Mouse (Mus musculus): ENCODE measurements at regions not wholly inside any gene's neighbourhood (a gene's known extent, or its start where the extent isn't known, plus 50 kb on each side); places are given as distances from the start of the nearest gene placed in this dataset.
A peak's percentile ranks its signal among the peaks of the same experiment; 100 is the strongest.
"Not testable (repeated sequence)": the region's sequence is repeated elsewhere in the genome, so short reads cannot be mapped to it uniquely, and the experiment has no call there.

DNA sequence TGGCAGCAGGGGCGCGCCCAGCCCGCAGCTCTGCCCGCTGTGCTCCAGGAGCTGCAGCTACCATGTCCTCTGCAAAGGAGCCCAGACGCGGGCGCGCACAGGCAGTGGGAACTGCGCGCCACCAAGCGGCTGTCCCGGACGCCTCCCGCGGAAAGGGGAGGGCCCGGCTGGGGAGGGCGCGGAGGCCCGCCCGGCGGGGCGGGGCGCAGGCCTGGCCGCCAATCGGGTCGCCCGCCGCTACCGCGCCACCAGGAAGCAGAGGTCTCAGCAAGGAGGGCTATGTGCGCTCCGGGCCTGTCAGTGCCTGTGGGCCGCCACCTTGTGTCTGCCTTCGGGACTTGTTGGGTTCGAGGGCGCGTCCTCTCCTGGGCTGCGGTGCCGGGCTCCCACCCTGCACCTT lies 367.0 kb upstream of the Ywhaq start:
- not testable (repeated sequence) for H3K27me3 ChIP-seq (ENCODE audit: control insufficient read depth, insufficient read depth, low read length); H3K9me3 ChIP-seq (ENCODE audit: control insufficient read depth, low read length); H3K4me1 ChIP-seq (replicated peaks; ENCODE audit: control insufficient read depth, insufficient read depth); H3K36me3 ChIP-seq (ENCODE audit: control insufficient read depth, insufficient read depth, low read length); H3K9ac ChIP-seq (ENCODE audit: low read length); H3K27ac ChIP-seq (replicated peaks)
- under 1% methylated on average over 36 of the region's 39 CpGs for WGBS
- peak; percentile 62 for DNase-seq (ENCODE audit: low spot score)
- peak; percentile 68 for ATAC-seq (ENCODE audit: low FRiP score, low TSS enrichment)
- TF ChIP-seq CTCF (IDR thresholded peaks at IDR 0.05; ENCODE audit: low read depth) = peak; percentile 45; the same call in 1 of the 2 replicates
- peak overlapping the region; percentile 52 for H3K4me2 ChIP-seq (replicated peaks; ENCODE audit: low read depth)
- peak overlapping the region; percentile 38 for H3K4me3 ChIP-seq (ENCODE audit: low read depth, low read length)

DNA sequence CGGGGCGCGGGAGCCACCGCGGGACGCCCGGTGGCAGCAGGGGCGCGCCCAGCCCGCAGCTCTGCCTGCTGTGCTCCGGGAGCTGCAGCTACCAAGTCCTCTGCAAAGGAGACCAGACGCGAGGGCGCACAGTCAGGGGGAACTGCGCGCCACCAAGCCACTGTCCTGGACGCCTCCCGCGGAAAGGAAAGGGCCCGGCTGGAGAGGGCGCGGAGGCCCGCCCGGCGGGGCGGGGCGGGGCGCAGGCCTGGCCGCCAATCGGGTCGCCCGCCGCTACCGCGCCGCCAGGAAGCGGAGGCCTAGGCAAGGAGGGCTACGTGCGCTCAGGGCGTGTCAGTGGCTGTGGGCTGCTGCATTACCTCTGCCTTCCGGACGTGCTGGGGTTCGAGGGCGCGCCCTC lies 361.3 kb upstream of the Ywhaq start:
- not testable (repeated sequence) for H3K27me3 ChIP-seq (ENCODE audit: control insufficient read depth, insufficient read depth, low read length); H3K27ac ChIP-seq (replicated peaks); H3K36me3 ChIP-seq (ENCODE audit: control insufficient read depth, insufficient read depth, low read length); H3K4me3 ChIP-seq (ENCODE audit: low read depth, low read length); H3K4me1 ChIP-seq (replicated peaks; ENCODE audit: control insufficient read depth, insufficient read depth); H3K9ac ChIP-seq (ENCODE audit: low read length); ATAC-seq (ENCODE audit: low FRiP score, low TSS enrichment); DNase-seq (ENCODE audit: low spot score); H3K9me3 ChIP-seq (ENCODE audit: control insufficient read depth, low read length)
- 3% methylated on average over 21 of the region's 45 CpGs for WGBS
- 0 out of 2 replicates have a peak overlapping the region, but pooled peaks have one; percentile 29 for H3K4me2 ChIP-seq (replicated peaks; ENCODE audit: low read depth)

GRCm38 (mm10) chr12:21778308-21778707 lies 360.9 kb upstream of the Ywhaq start:
- H3K4me1 ChIP-seq (replicated peaks; ENCODE audit: control insufficient read depth, insufficient read depth); H3K36me3 ChIP-seq (ENCODE audit: control insufficient read depth, insufficient read depth, low read length); H3K9ac ChIP-seq (ENCODE audit: low read length); H3K4me3 ChIP-seq (ENCODE audit: low read depth, low read length); H3K27me3 ChIP-seq (ENCODE audit: control insufficient read depth, insufficient read depth, low read length); H3K27ac ChIP-seq (replicated peaks); ATAC-seq (ENCODE audit: low FRiP score, low TSS enrichment); H3K9me3 ChIP-seq (ENCODE audit: control insufficient read depth, low read length): not testable (repeated sequence)
- 0 out of 2 replicates have a peak overlapping the region, but pooled peaks have one; percentile 29 for H3K4me2 ChIP-seq (replicated peaks; ENCODE audit: low read depth)
- peak; percentile 12 for DNase-seq (ENCODE audit: low spot score)
- 17% methylated on average over 43 of the region's 50 CpGs for WGBS

DNA sequence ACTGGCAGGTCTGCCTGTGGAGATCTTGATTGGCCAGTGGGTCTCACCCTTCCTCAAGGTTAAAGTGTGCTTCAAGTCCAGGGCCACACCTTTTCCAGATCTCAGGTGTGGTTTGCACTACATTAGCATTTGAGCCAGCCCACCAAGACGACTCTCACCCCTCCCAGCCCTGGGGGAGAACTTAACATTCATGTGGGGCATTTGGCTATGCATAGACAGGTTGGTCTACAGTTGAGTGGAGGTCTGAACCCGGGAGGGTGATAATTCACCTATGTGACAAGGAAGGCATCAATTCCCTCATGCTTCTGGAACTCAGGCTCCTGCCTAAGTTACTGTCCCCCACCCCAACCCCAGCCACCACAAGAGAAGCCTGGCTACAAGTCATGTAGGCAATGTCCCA lies 350.3 kb upstream of the Ywhaq start:
- 72% methylated on average over 2 of the region's 2 CpGs for WGBS
- not testable (repeated sequence) for H3K27me3 ChIP-seq (ENCODE audit: control insufficient read depth, insufficient read depth, low read length); H3K9me3 ChIP-seq (ENCODE audit: control insufficient read depth, low read length); H3K4me1 ChIP-seq (replicated peaks; ENCODE audit: control insufficient read depth, insufficient read depth); H3K4me3 ChIP-seq (ENCODE audit: low read depth, low read length); H3K36me3 ChIP-seq (ENCODE audit: control insufficient read depth, insufficient read depth, low read length); H3K9ac ChIP-seq (ENCODE audit: low read length); H3K4me2 ChIP-seq (replicated peaks; ENCODE audit: low read depth); DNase-seq (ENCODE audit: low spot score); H3K27ac ChIP-seq (replicated peaks); ATAC-seq (ENCODE audit: low FRiP score, low TSS enrichment)
